Mouse (Mus musculus) neural tube, embryonic 14.5 days (tissue): ENCODE data around the gene Sult5a1. TPM values are rescaled to one million over a fixed set of nuclear protein-coding genes. Genes with fewer than 3 reads are reported as not detected.
"Not testable (repeated sequence)": the region's sequence is repeated elsewhere in the genome, so short reads cannot be mapped to it uniquely, and the experiment has no call there.

Experiments used
- ATAC-seq: fragments of 200-750 bp; cut with Nextera tagmentation; 2 replicates; pipeline ENCODE4 v1.8.0; 2017; ENCODE audit warnings: low read depth, mild to moderate bottlenecking, moderate TSS enrichment, moderate library complexity
- H3K27ac ChIP-seq: fragments of 300-500 bp; sonication (generic); 2 replicates; pipeline ENCODE4 v1.5.1; 2014; ENCODE audit warnings: low read depth, mild to moderate bottlenecking, control low read depth, low read length, moderate library complexity, mixed read lengths
- H3K27me3 ChIP-seq: fragments of 300-500 bp; sonication (generic); 2 replicates; pipeline ENCODE4 v1.6.1; 2014; ENCODE audit warnings: low read length; ENCODE audit not compliant: control insufficient read depth, insufficient read depth
- H3K36me3 ChIP-seq: fragments of 300-500 bp; sonication (generic); 2 replicates; pipeline ENCODE4 v1.6.1; 2014; ENCODE audit warnings: low read length, mixed read lengths; ENCODE audit not compliant: control insufficient read depth, insufficient read depth
- H3K4me1 ChIP-seq: fragments of 300-500 bp; sonication (generic); 2 replicates; pipeline ENCODE4 v1.6.1; 2014; ENCODE audit warnings: low read length; ENCODE audit not compliant: control insufficient read depth, insufficient read depth
- H3K4me2 ChIP-seq: fragments of 300-500 bp; sonication (generic); 2 replicates; pipeline ENCODE4 v1.6.1; 2014; ENCODE audit warnings: mild to moderate bottlenecking, low read depth, low read length, control low read depth
- H3K4me3 ChIP-seq: fragments of 300-500 bp; sonication (generic); 2 replicates; pipeline ENCODE4 v1.5.1; 2014; ENCODE audit warnings: low read depth, low read length, control low read depth, mixed read lengths
- H3K9ac ChIP-seq: fragments of 300-500 bp; sonication (generic); replicated peaks from 2 replicates; pipeline ENCODE4 v1.6.1; 2014; ENCODE audit warnings: low read depth, mild to moderate bottlenecking, control low read depth, low read length, mixed read lengths
- H3K9me3 ChIP-seq: fragments of 300-500 bp; sonication (generic); 2 replicates; pipeline ENCODE4 v1.6.1; 2016; ENCODE audit warnings: low read length; ENCODE audit not compliant: control insufficient read depth
- WGBS: fragments of 180-500 bp; shearing (Covaris S2); extraction: QIAGEN DNeasy Blood & Tissue Kit; methylation state at CpG from one replicate; pipeline ENCODE4 v1.1.7; 2014; 5-methylcytosine and 5-hydroxymethylcytosine counted together
- polyA plus RNA-seq: library from polyadenylated mRNA; unstranded; fragments of >200 nt; fragmentation: Nextera tagmentation; extraction: Ambion mirVana; gene quantifications from 2 replicates; pipeline ENCODE4 v1.2.1, GENCODE M21; 2014

Sult5a1 gene
- polyA plus RNA-seq, 1 experiment from 2014 or later: 0.80 TPM

- 86% methylated on average over 5 of the region's 5 CpGs for WGBS
- no peak for ATAC-seq
- Histone ChIP-seq H3K27me3 (no peaks in the 10 kb centered on the region), H3K36me3 (peaks cover 16% of the 10 kb centered on the region), H3K9ac (no peak overlapping the region), H3K4me2 (no peak overlapping the region), H3K27ac (no peak overlapping the region), H3K4me3 (no peak overlapping the region), H3K4me1 (peaks cover 2% of the 10 kb centered on the region; the same call in 1 of the 2 replicates), H3K9me3 (no peaks in the 10 kb centered on the region)
Observed at GRCm38 (mm10) chr8:123108953-123109352, 49.2 kb downstream of the Sult5a1 start.

DNA sequence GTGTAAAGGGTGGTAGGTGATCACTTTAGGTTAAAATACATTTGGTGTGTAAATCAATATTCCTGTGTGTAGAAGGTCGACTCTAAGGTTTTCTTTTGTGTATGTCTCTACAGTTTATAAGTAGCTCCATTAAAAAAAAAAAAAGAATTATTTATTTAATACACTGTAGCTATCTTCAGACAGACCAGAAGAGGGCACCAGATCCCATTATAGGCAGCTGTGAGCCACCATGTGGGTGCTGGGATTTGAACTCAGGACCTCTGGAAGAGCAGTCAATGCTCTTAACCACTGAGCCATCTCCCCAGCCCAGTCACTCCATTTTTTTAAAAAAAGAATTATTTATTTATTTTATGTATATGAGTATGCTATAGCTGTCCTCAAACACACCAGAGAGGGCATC is 50.1 kb downstream of the Sult5a1 start:
- Histone ChIP-seq H3K4me2 (no peak overlapping the region), H3K4me3 (no peak overlapping the region), H3K27ac (no peak overlapping the region), H3K4me1 (peaks cover 11% of the 10 kb centered on the region), H3K9ac (no peak overlapping the region), H3K36me3 (peaks cover 23% of the 10 kb centered on the region), H3K9me3 (no peaks in the 10 kb centered on the region), H3K27me3 (no peaks in the 10 kb centered on the region)
- WGBS: 78% methylated on average over 1 of the region's 1 CpGs
- no peak for ATAC-seq

GRCm38 (mm10) chr8:123106531-123106930 is 51.6 kb downstream of the Sult5a1 start:
- ATAC-seq: no peak
- H3K4me3 ChIP-seq: no peak overlapping the region
- 61% methylated on average over 2 of the region's 2 CpGs for WGBS
- peaks cover 23% of the 10 kb centered on the region for H3K36me3 ChIP-seq
- H3K9ac ChIP-seq: no peak overlapping the region
- H3K4me2 ChIP-seq: no peak overlapping the region
- no peaks in the 10 kb centered on the region for H3K9me3 ChIP-seq
- H3K27ac ChIP-seq: no peak overlapping the region
- H3K4me1 ChIP-seq: peaks cover 11% of the 10 kb centered on the region
- no peaks in the 10 kb centered on the region for H3K27me3 ChIP-seq

DNA sequence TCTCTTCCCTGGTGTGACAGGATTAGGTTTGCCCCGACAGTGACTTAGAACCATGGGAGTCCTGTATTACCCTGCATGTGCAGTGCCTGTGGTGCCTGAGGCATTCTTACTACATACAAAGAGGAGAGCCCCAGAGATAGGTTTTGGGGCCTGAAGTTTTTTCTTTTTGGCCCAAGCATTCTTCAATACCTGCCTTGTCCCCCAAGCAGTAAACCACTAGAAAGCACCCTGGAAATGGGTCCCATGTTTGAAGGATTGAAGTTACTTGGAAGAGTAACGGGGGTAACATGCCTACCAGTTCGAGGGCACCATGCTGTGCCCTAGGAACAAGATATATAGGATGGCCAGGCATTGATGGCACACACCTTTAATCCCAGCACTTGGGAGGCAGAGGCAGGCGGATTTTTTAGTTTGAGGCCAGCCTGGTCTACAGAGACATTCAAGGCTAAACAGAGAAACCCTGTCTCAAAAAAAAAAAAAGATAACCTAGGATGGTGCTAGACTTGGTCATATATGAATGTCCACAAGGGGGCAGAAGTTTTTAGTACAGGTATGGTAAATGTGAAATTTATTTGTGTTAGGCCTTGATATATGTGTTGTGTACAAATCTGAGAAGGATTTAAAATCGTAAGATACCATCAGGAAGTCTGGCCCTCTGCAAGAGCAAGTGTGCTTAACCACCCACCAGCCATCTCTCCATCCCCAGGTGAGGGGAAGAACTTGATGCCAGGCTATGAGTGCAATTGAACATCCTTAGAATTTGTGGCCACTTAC is 52.4 kb downstream of the Sult5a1 start:
- Histone ChIP-seq H3K4me2 (no peak overlapping the region), H3K27me3 (no peaks in the 10 kb centered on the region), H3K4me1 (peaks cover 11% of the 10 kb centered on the region), H3K9ac (no peak overlapping the region), H3K27ac (no peak overlapping the region), H3K9me3 (no peaks in the 10 kb centered on the region), H3K36me3 (peaks cover 23% of the 10 kb centered on the region), H3K4me3 (no peak overlapping the region)
- no peak for ATAC-seq
- WGBS: 71% methylated on average over 5 of the region's 5 CpGs

DNA sequence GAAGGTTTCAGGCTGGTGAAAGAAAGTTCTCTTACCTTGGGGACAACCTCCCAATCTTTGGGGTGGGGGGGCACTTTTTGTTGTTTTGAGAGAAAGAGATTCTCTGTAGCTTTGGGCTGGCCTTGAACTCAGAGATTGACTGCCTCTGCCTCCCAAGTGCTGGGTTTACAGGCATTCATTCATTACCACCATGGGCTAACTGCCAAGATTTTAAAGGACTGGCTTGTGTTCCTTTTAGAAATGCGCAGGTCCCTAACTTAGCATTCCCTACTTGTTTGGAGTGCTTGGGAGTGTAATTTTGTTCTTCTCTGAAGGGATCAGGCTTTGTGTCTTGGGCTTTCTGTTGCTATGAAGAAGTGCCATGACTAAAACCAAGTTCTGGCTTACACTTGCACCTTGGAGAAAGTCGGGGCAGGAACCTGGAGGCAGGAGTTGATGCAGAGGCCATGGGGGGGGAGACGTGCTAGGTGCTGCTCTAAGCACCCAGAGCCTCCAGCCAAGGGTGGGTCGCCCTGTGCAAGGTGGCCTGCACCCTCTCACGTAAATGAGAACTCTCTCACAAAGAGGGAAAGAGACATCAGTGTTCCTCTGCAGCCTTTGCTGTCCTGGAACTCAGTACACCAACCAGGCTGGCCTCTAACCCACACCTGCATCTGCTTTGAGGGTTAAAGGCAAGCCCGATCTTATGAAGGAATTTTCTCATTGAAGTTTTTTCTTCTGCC is 53.9 kb downstream of the Sult5a1 start:
- Histone ChIP-seq H3K27ac (no peak overlapping the region), H3K27me3 (no peaks in the 10 kb centered on the region), H3K9me3 (no peaks in the 10 kb centered on the region), H3K4me3 (peak overlapping the region; percentile 88; the same call in 1 of the 2 replicates), H3K9ac (peak overlapping the region; percentile 92; the same call in 1 of the 2 replicates), H3K4me1 (peaks cover 11% of the 10 kb centered on the region), H3K4me2 (no peak overlapping the region; the same call in 1 of the 2 replicates), H3K36me3 (peaks cover 23% of the 10 kb centered on the region)
- WGBS: 79% methylated on average over 6 of the region's 6 CpGs
- no peak for ATAC-seq

- peaks cover 25% of the 10 kb centered on the region for H3K36me3 ChIP-seq
- peak overlapping the region; percentile 92 for H3K9ac ChIP-seq
- H3K4me2 ChIP-seq: peak overlapping the region; percentile 87
- H3K27ac ChIP-seq: 0 out of 2 replicates have a peak overlapping the region, but pooled peaks have one; percentile 4
- no peaks in the 10 kb centered on the region for H3K9me3 ChIP-seq
- 17% methylated on average over 14 of the region's 15 CpGs for WGBS
- peaks cover 11% of the 10 kb centered on the region for H3K4me1 ChIP-seq
- H3K4me3 ChIP-seq: peak overlapping the region; percentile 88
- no peak for ATAC-seq
- no peaks in the 10 kb centered on the region for H3K27me3 ChIP-seq
Observed at GRCm38 (mm10) chr8:123103285-123103684, 54.8 kb downstream of the Sult5a1 start.

- ATAC-seq: peak; percentile 22; the same call in 1 of the 2 replicates
- peak overlapping the region; percentile 88 for H3K4me3 ChIP-seq
- peaks cover 11% of the 10 kb centered on the region for H3K4me1 ChIP-seq
- H3K27me3 ChIP-seq, H3K9me3 ChIP-seq: not testable (repeated sequence)
- H3K27ac ChIP-seq: peak overlapping the region; percentile 95
- H3K4me2 ChIP-seq: peak overlapping the region; percentile 87
- WGBS: under 1% methylated on average over 26 of the region's 26 CpGs
- peak overlapping the region; percentile 92 for H3K9ac ChIP-seq
- peaks cover 29% of the 10 kb centered on the region for H3K36me3 ChIP-seq
Observed at GRCm38 (mm10) chr8:123102855-123103254, 55.3 kb downstream of the Sult5a1 start.

DNA sequence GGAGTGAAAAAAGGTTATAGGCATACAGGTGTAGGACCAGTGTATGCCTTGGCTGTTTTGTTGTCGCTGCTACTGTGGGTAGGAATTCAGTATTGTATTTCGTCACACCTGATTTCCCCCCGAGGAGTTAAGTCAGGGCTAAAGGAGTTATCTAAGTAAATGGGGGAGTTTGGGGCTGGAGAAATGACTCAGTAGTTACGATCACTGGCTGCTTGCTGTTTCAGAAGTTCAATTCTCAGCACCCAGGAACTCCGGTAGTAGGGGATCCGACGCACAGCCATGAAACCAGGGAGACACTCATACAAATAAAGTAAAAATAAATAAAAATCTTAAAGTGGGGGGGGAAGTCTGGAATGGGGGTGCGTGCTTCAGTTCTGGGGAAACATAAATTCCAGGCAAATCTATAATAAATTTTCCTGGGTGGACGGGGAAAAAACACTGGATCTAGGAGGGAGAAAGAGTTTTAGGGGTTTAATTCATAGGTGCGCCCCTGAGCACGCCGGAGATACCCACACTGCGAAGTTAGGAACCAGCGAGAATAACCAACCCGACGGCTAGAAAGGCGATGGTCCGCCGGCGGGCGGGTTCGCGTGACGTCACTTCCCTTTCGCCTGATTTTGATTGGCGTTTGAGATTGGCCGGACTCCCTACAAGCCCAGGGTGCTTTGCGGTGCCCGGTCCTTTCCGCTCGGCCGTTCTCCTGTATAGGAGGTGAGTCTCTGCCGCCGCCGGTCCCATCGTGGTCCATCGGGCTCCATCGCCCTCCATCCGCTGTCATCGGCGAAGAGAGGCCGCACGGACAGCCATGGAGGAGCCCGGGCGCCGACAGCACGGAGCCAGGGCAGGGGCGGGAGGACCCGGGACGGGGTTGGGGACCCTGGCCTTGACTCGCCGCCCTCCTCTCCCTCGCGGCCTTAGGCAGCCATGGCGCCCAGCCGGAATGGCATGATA is 56.1 kb downstream of the Sult5a1 start, which contains the start of gene Rpl13:
TSS of gene Rpl13 (plus strand) at position 616 of the 951 bp plus-strand sequence.
- Histone ChIP-seq H3K4me1 (peaks cover 11% of the 10 kb centered on the region), H3K9me3 (no peaks in the 10 kb centered on the region), H3K4me3 (peak within 1 kb of the TSS; percentile 88), H3K9ac (peak within 1 kb of the TSS; percentile 92), H3K27me3 (no peaks in the 10 kb centered on the region), H3K36me3 (peaks cover 36% of the 10 kb centered on the region), H3K27ac (peak within 1 kb of the TSS; percentile 95), H3K4me2 (peak within 1 kb of the TSS; percentile 87)
- ATAC-seq: peak; percentile 96
- WGBS: 2% methylated on average over 56 of the region's 56 CpGs
